Comparison of ENCODE assay signal across 23 mouse cellular contexts in genomic region chr2:31788227-31788626, GRCm38 (mm10). TPM values are rescaled to one million over a fixed set of nuclear protein-coding genes. Genes with fewer than 3 reads are reported as not detected.
DNase-seq lines count a peak whose midpoint lies in the region; ATAC-seq and TF ChIP-seq lines count a peak whose summit lies in the region.
"Had no signal": no experiment of that assay in that cellular context is flagged by ENCODE, and none has a peak within 500 bp of the region (broad histone marks: within the 10 kb centered on the region; RNA-seq: fewer than 3 reads in every experiment).

No protein-coding gene starts in this region.

- H3K4me1 ChIP-seq in embryonic facial prominence, embryonic 11.5 days (ENCODE audit: control insufficient read depth, insufficient read depth, low read length): no peaks in the 10 kb centered on the region
- no peaks in the 10 kb centered on the region for H3K4me1 ChIP-seq in embryonic facial prominence, embryonic 10.5 days
- 0 out of 2 replicates have a peak, but pooled peaks cover 3% of the 10 kb centered on the region for H3K4me1 ChIP-seq in kidney, postnatal 0 days (replicated peaks; ENCODE audit: insufficient read depth, low read length)
- H3K4me1 ChIP-seq in MEL (ENCODE audit: control insufficient read depth in 1 of 2, insufficient read depth in 2 of 2, low read length in 2 of 2): no peaks in the 10 kb centered on the region
- H3K4me1 ChIP-seq: heart, embryonic 10.5 days; lung, embryonic 15.5 days; midbrain, embryonic 12.5 days had no signal

- H3K4me3 ChIP-seq in embryonic facial prominence, embryonic 11.5 days (ENCODE audit: low read depth, low read length): no peak overlapping the region
- H3K4me3 ChIP-seq in embryonic facial prominence, embryonic 10.5 days: no peak overlapping the region
- H3K4me3 ChIP-seq in kidney, postnatal 0 days (replicated peaks; ENCODE audit: low read depth, low read length): no peak overlapping the region
- no peak overlapping the region for H3K4me3 ChIP-seq in MEL (ENCODE audit: control insufficient read depth in 1 of 2, insufficient read depth in 1 of 2, low read depth in 2 of 2, low read length in 2 of 2)
- H3K4me3 ChIP-seq: heart, embryonic 10.5 days; lung, embryonic 15.5 days; midbrain, embryonic 12.5 days had no signal

- H3K27ac ChIP-seq in embryonic facial prominence, embryonic 11.5 days (replicated peaks; ENCODE audit: low read depth, low read length): no peak overlapping the region
- no peak overlapping the region for H3K27ac ChIP-seq in embryonic facial prominence, embryonic 10.5 days (replicated peaks)
- no peak overlapping the region for H3K27ac ChIP-seq in kidney, postnatal 0 days
- no peak overlapping the region for H3K27ac ChIP-seq in MEL (ENCODE audit: control insufficient read depth, low read depth, low read length)
- H3K27ac ChIP-seq: heart, embryonic 10.5 days; lung, embryonic 15.5 days; midbrain, embryonic 12.5 days had no signal

- peak; percentile 56 for TF ChIP-seq CTCF in kidney, postnatal 0 days (IDR thresholded peaks at IDR 0.05; ENCODE audit: low read depth)
- peak in 1 of 3 experiments; percentile 43; a peak in 3 of 6 replicates for TF ChIP-seq CTCF in MEL (IDR thresholded peaks at IDR 0.05 in 2 of 3, conservative IDR thresholded peaks at IDR 0.05 in 1 of 3; ENCODE audit: control insufficient read depth in 1 of 3, insufficient read depth in 1 of 3, low read depth in 2 of 3, low read length in 3 of 3, poor library complexity in 1 of 3, severe bottlenecking in 1 of 3)

- H3K36me3 ChIP-seq in embryonic facial prominence, embryonic 11.5 days (replicated peaks; ENCODE audit: control insufficient read depth, insufficient read depth, low read depth, low read length): peaks cover 19% of the 10 kb centered on the region
- peaks cover 100% of the 10 kb centered on the region for H3K36me3 ChIP-seq in embryonic facial prominence, embryonic 10.5 days (replicated peaks)
- peaks cover 66% of the 10 kb centered on the region for H3K36me3 ChIP-seq in kidney, postnatal 0 days (ENCODE audit: insufficient read depth, low read length)
- H3K36me3 ChIP-seq in MEL (ENCODE audit: control insufficient read depth in 1 of 2, insufficient read depth in 2 of 2, low read length in 2 of 2): no peaks in the 10 kb centered on the region; a peak in 1 of 4 replicates

- peak; percentile 45 for DNase-seq in embryonic facial prominence, embryonic 11.5 days (ENCODE audit: low spot score)
- no peak for DNase-seq in embryonic facial prominence, embryonic 10.5 days (ENCODE audit: low spot score)
- DNase-seq in kidney, postnatal 0 days (ENCODE audit: low spot score): no peak
- no peak for DNase-seq in kidney, adult 8-10 months
- DNase-seq in 3T3-L1 (ENCODE audit: low read depth, low spot score) (peak; percentile 31), MEL (ENCODE audit: low read depth, low spot score) (peak; percentile 23)
- DNase-seq in spleen, adult 12 weeks (ENCODE audit: low spot score): no peak
- DNase-seq: adrenal gland, postnatal 14 days; cerebellum, postnatal 36 days; gastrocnemius, postnatal 10 days; heart, postnatal 36 days; kidney, postnatal 10 days; layer of hippocampus, adult 9-11 months; right cerebral cortex, postnatal 25 days; thymus, adult 18-20 months had no signal

- no peaks in the 10 kb centered on the region for H3K9me3 ChIP-seq in embryonic facial prominence, embryonic 11.5 days (replicated peaks; ENCODE audit: control insufficient read depth, low read length)
- H3K9me3 ChIP-seq in embryonic facial prominence, embryonic 10.5 days: no peaks in the 10 kb centered on the region
- no peaks in the 10 kb centered on the region for H3K9me3 ChIP-seq in kidney, postnatal 0 days (replicated peaks; ENCODE audit: low read length)
- no peaks in the 10 kb centered on the region for H3K9me3 ChIP-seq in MEL (replicated peaks; ENCODE audit: insufficient read depth, low read length)
- H3K9me3 ChIP-seq: heart, embryonic 10.5 days; lung, embryonic 15.5 days; midbrain, embryonic 12.5 days had no signal

- peak; percentile 14; the same call in 1 of the 2 replicates for TF ChIP-seq RAD21 in MEL (IDR thresholded peaks at IDR 0.05; ENCODE audit: low read depth, low read length)

- no peaks in the 10 kb centered on the region for H3K27me3 ChIP-seq in embryonic facial prominence, embryonic 11.5 days (ENCODE audit: control insufficient read depth, insufficient read depth, low read length)
- H3K27me3 ChIP-seq in embryonic facial prominence, embryonic 10.5 days (replicated peaks; ENCODE audit: low read depth, poor library complexity, severe bottlenecking): no peaks in the 10 kb centered on the region
- H3K27me3 ChIP-seq in kidney, postnatal 0 days (ENCODE audit: insufficient read depth, low read length): no peaks in the 10 kb centered on the region
- H3K27me3 ChIP-seq in MEL (ENCODE audit: control insufficient read depth in 1 of 2, insufficient read depth in 2 of 2, low read length in 2 of 2): no peaks in the 10 kb centered on the region
- H3K27me3 ChIP-seq: lung, embryonic 15.5 days; midbrain, embryonic 12.5 days had no signal

- ATAC-seq in embryonic facial prominence, embryonic 11.5 days (replicated peaks; ENCODE audit: insufficient number of reproducible peaks, low FRiP score, low TSS enrichment, low read depth): no peak
- ATAC-seq in kidney, postnatal 0 days (replicated peaks; ENCODE audit: low FRiP score, low read depth): no peak
- no peak for ATAC-seq in megakaryocyte progenitor cell, adult 5-6 weeks (replicated peaks; ENCODE audit: poor library complexity)
- ATAC-seq: forebrain, embryonic 16.5 days had no signal

- no peak for TF ChIP-seq POLR2A in MEL (IDR thresholded peaks at IDR 0.05; ENCODE audit: control insufficient read depth in 1 of 2, insufficient read depth in 1 of 2, low read depth in 1 of 2, low read length in 2 of 2, poor library complexity in 1 of 2)

- no peaks in the 10 kb centered on the region for H3K79me2 ChIP-seq in MEL (ENCODE audit: control insufficient read depth, insufficient read depth, low read length, poor library complexity)

- 87% methylated on average over 3 of the region's 3 CpGs for WGBS in embryonic facial prominence, embryonic 11.5 days
- 82% methylated on average over 3 of the region's 3 CpGs for WGBS in embryonic facial prominence, embryonic 10.5 days
- 83% methylated on average over 3 of the region's 3 CpGs for WGBS in kidney, postnatal 0 days

- H3K4me2 ChIP-seq in embryonic facial prominence, embryonic 11.5 days (ENCODE audit: low read depth, low read length): no peak overlapping the region
- H3K4me2 ChIP-seq in kidney, postnatal 0 days (ENCODE audit: low read length): no peak overlapping the region
- H3K4me2 ChIP-seq: lung, embryonic 15.5 days; midbrain, embryonic 12.5 days had no signal

- H3K9ac ChIP-seq in embryonic facial prominence, embryonic 11.5 days (replicated peaks; ENCODE audit: low read length): no peak overlapping the region
- no peak overlapping the region for H3K9ac ChIP-seq in kidney, postnatal 0 days (ENCODE audit: low read depth, low read length)
- no peak overlapping the region for H3K9ac ChIP-seq in MEL (ENCODE audit: control insufficient read depth, low read depth, low read length, poor library complexity, severe bottlenecking)
- H3K9ac ChIP-seq: lung, embryonic 15.5 days; midbrain, embryonic 12.5 days had no signal

- TF ChIP-seq EP300 in MEL (IDR thresholded peaks at IDR 0.05; ENCODE audit: low read depth in 1 of 2, low read length in 2 of 2): no peak

TF ChIP-seq in MEL, 35 proteins besides CTCF, POLR2A, EP300 and RAD21:
- TF ChIP-seq CHD1 (IDR thresholded peaks at IDR 0.05; ENCODE audit: low read depth, low read length): no peak
- no peak for TF ChIP-seq SIN3A (IDR thresholded peaks at IDR 0.05; ENCODE audit: low read length)
- TF ChIP-seq NRF1 (IDR thresholded peaks at IDR 0.05; ENCODE audit: insufficient read depth, low read depth, low read length, poor library complexity, severe bottlenecking): no peak
- TF ChIP-seq TBP (IDR thresholded peaks at IDR 0.05; ENCODE audit: low read depth, low read length): no peak
- TF ChIP-seq TAL1 (IDR thresholded peaks at IDR 0.05; ENCODE audit: low read length): no peak
- no peak for TF ChIP-seq GABPA (IDR thresholded peaks at IDR 0.05; ENCODE audit: low read depth, low read length)
- TF ChIP-seq MEF2A (IDR thresholded peaks at IDR 0.05; ENCODE audit: extremely low read depth, insufficient replicate concordance, low read depth, low read length, poor library complexity, severe bottlenecking): no peak
- no peak for TF ChIP-seq POLR2AphosphoS2 (IDR thresholded peaks at IDR 0.05; ENCODE audit: low read length)
- no peak for TF ChIP-seq KAT2A (conservative IDR thresholded peaks at IDR 0.05; ENCODE audit: low read depth, low read length)
- TF ChIP-seq GATA1 (IDR thresholded peaks at IDR 0.05; ENCODE audit: low read depth, low read length): no peak

RNA-seq across cellular contexts. Expression of gene Qrfp, which starts 22.2 kb away (rescaled TPM):
- polyA plus RNA-seq in embryonic facial prominence, embryonic 11.5 days (2014; fragmentation: Nextera tagmentation; extraction: Ambion mirVana): 0.14 and 0.22 TPM in 2 replicates
- 0.19 and 0.20 TPM in 2 replicates for polyA plus RNA-seq in embryonic facial prominence, embryonic 10.5 days (2016; fragmentation: Nextera tagmentation; extraction: Ambion mirVana)
- 0.08 TPM in 2 replicates for polyA plus RNA-seq in kidney, postnatal 0 days (2015; fragmentation: Nextera tagmentation; extraction: Ambion mirVana)
- not detected in 2 replicates for total RNA-seq in MEL (2012; rRNA removed)
- polyA plus RNA-seq in MEL (2012; ENCODE audit: insufficient read depth in 1 of 2, insufficient read length in 2 of 2, low read depth in 1 of 2, low replicate concordance in 2 of 2, missing spikeins in 1 of 2): under 1 TPM in 1 of 2 experiments, not detected in 1; 0.13 TPM
- total RNA-seq in megakaryocyte progenitor cell, adult 5-6 weeks (2015): not detected in 2 replicates
- not detected in 2 replicates for total RNA-seq in megakaryocyte progenitor cell, adult 5-6 weeks (2017)
- total RNA-seq: adrenal gland, postnatal 14 days; gastrocnemius, postnatal 10 days; heart, postnatal 36 days; left cerebral cortex, postnatal 14 days; liver, adult 2 months had no signal
- polyA plus RNA-seq: heart, embryonic 10.5 days; intestine, embryonic 14.5 days; liver, adult 2 months had no signal

RNA-seq across cellular contexts. Expression of gene Fibcd1, which starts 57.6 kb away (rescaled TPM):
- polyA plus RNA-seq in embryonic facial prominence, embryonic 11.5 days (2014; fragmentation: Nextera tagmentation; extraction: Ambion mirVana): 0.11 and 0.14 TPM in 2 replicates
- 0.17 and 0.35 TPM in 2 replicates for polyA plus RNA-seq in embryonic facial prominence, embryonic 10.5 days (2016; fragmentation: Nextera tagmentation; extraction: Ambion mirVana)
- 0.75 and 0.89 TPM in 2 replicates for polyA plus RNA-seq in kidney, postnatal 0 days (2015; fragmentation: Nextera tagmentation; extraction: Ambion mirVana)
- total RNA-seq in MEL (2012; rRNA removed): not detected in 2 replicates
- polyA plus RNA-seq in MEL (2012; ENCODE audit: insufficient read depth in 1 of 2, insufficient read length in 2 of 2, low read depth in 1 of 2, low replicate concordance in 2 of 2, missing spikeins in 1 of 2): not detected
- total RNA-seq in megakaryocyte progenitor cell, adult 5-6 weeks (2015): not detected in 2 replicates
- total RNA-seq in megakaryocyte progenitor cell, adult 5-6 weeks (2017): not detected in 2 replicates
- total RNA-seq: heart, postnatal 36 days; liver, adult 2 months had no signal
- polyA plus RNA-seq: liver, adult 2 months; lung, embryonic 15.5 days had no signal

Comparison
In these comparisons a context has a peak if more than half of its experiments do, and no peak if none do; other contexts are left out.
1. DNase-seq: peak in embryonic facial prominence, embryonic 11.5 days (single experiment), 3T3-L1 (single experiment) and MEL (single experiment); none in embryonic facial prominence, embryonic 10.5 days (single experiment), kidney, postnatal 0 days (single experiment), kidney, adult 8-10 months (0 of 2) and spleen, adult 12 weeks (single experiment).